7 mouse cellular contexts compared by ENCODE assay signal in the genomic region with DNA sequence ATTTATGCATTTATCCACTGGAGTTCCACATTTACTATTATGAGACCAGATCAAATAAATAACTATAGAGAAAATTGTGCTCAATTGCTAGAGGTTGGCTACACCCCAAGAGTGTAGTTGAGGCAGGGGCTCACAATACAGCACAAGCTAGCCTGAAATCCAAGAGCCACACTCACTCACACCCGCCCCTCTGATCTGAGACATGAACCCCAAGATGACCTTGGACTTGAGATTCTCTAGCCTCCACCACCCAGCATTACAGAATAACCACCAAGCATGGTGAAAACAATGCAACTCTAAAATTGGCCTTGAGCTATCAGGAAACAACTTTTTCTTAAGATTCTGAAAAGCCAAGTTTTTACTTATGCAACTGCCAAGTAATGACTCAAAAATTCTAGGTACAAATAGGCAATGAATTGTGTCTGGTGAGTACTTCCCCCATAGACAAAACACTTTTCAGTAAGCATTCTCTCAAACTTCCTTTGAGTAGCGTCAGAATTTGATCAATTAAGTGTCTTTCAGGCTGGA. TPM values are rescaled to one million over a fixed set of nuclear protein-coding genes. Genes with fewer than 3 reads are reported as not detected.
DNase-seq lines count a peak whose midpoint lies in the region; ATAC-seq and TF ChIP-seq lines count a peak whose summit lies in the region.

No protein-coding gene starts in this region.

- peaks cover 38% of the 10 kb centered on the region for H3K4me1 ChIP-seq in lung, embryonic 16.5 days (replicated peaks; ENCODE audit: control insufficient read depth, insufficient read depth, low read length)
- peaks cover 59% of the 10 kb centered on the region for H3K4me1 ChIP-seq in forebrain, embryonic 13.5 days
- H3K4me1 ChIP-seq in limb, embryonic 15.5 days: peaks cover 43% of the 10 kb centered on the region
- H3K4me1 ChIP-seq in stomach, postnatal 0 days (replicated peaks; ENCODE audit: control insufficient read depth, insufficient read depth): no peaks in the 10 kb centered on the region

- no peaks in the 10 kb centered on the region for H3K27me3 ChIP-seq in lung, embryonic 16.5 days (ENCODE audit: control insufficient read depth, insufficient read depth, low read depth, low read length)
- H3K27me3 ChIP-seq in forebrain, embryonic 13.5 days: no peaks in the 10 kb centered on the region
- no peaks in the 10 kb centered on the region for H3K27me3 ChIP-seq in limb, embryonic 15.5 days
- no peaks in the 10 kb centered on the region for H3K27me3 ChIP-seq in stomach, postnatal 0 days (ENCODE audit: control insufficient read depth, insufficient read depth, low read length)

- 23% methylated on average over 2 of the region's 2 CpGs for WGBS in lung, embryonic 16.5 days
- WGBS in forebrain, embryonic 13.5 days: 50% methylated on average over 2 of the region's 2 CpGs
- 48% methylated on average over 2 of the region's 2 CpGs for WGBS in limb, embryonic 15.5 days
- WGBS in stomach, postnatal 0 days: 27% methylated on average over 2 of the region's 2 CpGs

- peak overlapping the region; percentile 95 for H3K4me3 ChIP-seq in lung, embryonic 16.5 days (ENCODE audit: low read length)
- peak overlapping the region; percentile 92 for H3K4me3 ChIP-seq in forebrain, embryonic 13.5 days
- peak overlapping the region; percentile 93 for H3K4me3 ChIP-seq in limb, embryonic 15.5 days
- peak overlapping the region; percentile 84; the same call in 1 of the 2 replicates for H3K4me3 ChIP-seq in stomach, postnatal 0 days (ENCODE audit: low read depth, low read length)

- peak overlapping the region; percentile 94 for H3K9ac ChIP-seq in lung, embryonic 16.5 days (ENCODE audit: low read length)
- H3K9ac ChIP-seq in forebrain, embryonic 13.5 days: peak overlapping the region; percentile 91
- H3K9ac ChIP-seq in limb, embryonic 15.5 days: no peak overlapping the region
- H3K9ac ChIP-seq in stomach, postnatal 0 days (ENCODE audit: low read length): no peak overlapping the region

- no peaks in the 10 kb centered on the region for H3K9me3 ChIP-seq in lung, embryonic 16.5 days (ENCODE audit: control insufficient read depth, low read length)
- H3K9me3 ChIP-seq in forebrain, embryonic 13.5 days (replicated peaks): no peaks in the 10 kb centered on the region
- no peaks in the 10 kb centered on the region for H3K9me3 ChIP-seq in limb, embryonic 15.5 days
- H3K9me3 ChIP-seq in stomach, postnatal 0 days (ENCODE audit: control insufficient read depth, low read length): no peaks in the 10 kb centered on the region

- H3K4me2 ChIP-seq in lung, embryonic 16.5 days (ENCODE audit: low read depth, low read length): peak overlapping the region; percentile 81
- H3K4me2 ChIP-seq in forebrain, embryonic 13.5 days: peak overlapping the region; percentile 74
- peak overlapping the region; percentile 49 for H3K4me2 ChIP-seq in limb, embryonic 15.5 days
- peak overlapping the region; percentile 63 for H3K4me2 ChIP-seq in stomach, postnatal 0 days (replicated peaks; ENCODE audit: low read depth)

- no peak overlapping the region; the same call in 1 of the 2 replicates for H3K27ac ChIP-seq in lung, embryonic 16.5 days (ENCODE audit: low read length)
- no peak overlapping the region for H3K27ac ChIP-seq in forebrain, embryonic 13.5 days
- H3K27ac ChIP-seq in limb, embryonic 15.5 days: no peak overlapping the region
- no peak overlapping the region for H3K27ac ChIP-seq in stomach, postnatal 0 days (replicated peaks)

- TF ChIP-seq CTCF in stomach, postnatal 0 days (IDR thresholded peaks at IDR 0.05; ENCODE audit: low read depth): no peak

- no peak for ATAC-seq in lung, embryonic 16.5 days (ENCODE audit: low read depth)
- no peak for ATAC-seq in forebrain, embryonic 13.5 days
- no peak for ATAC-seq in limb, embryonic 15.5 days (ENCODE audit: insufficient number of reproducible peaks, low FRiP score, low TSS enrichment, low read depth)
- no peak for ATAC-seq in stomach, postnatal 0 days (ENCODE audit: low FRiP score, low TSS enrichment)

- TF ChIP-seq EP300 in stomach, postnatal 0 days (optimal IDR thresholded peaks at IDR 0.05): no peak

- H3K36me3 ChIP-seq in lung, embryonic 16.5 days (ENCODE audit: control insufficient read depth, insufficient read depth, low read length): peaks cover 18% of the 10 kb centered on the region
- peaks cover 32% of the 10 kb centered on the region for H3K36me3 ChIP-seq in forebrain, embryonic 13.5 days (ENCODE audit: poor library complexity, severe bottlenecking)
- peaks cover 28% of the 10 kb centered on the region for H3K36me3 ChIP-seq in limb, embryonic 15.5 days
- H3K36me3 ChIP-seq in stomach, postnatal 0 days (ENCODE audit: control insufficient read depth, insufficient read depth, low read length): peaks cover 3% of the 10 kb centered on the region; the same call in 1 of the 2 replicates

- no peak for DNase-seq in lung, postnatal 36 days
- DNase-seq in stomach, postnatal 0 days (ENCODE audit: low spot score): no peak
- DNase-seq in urinary bladder, postnatal 4 days (ENCODE audit: low spot score in 2 of 2): no peak
- DNase-seq in adrenal gland, adult 18-20 months (ENCODE audit: low spot score in 2 of 2): no peak

RNA-seq across cellular contexts. Expression of a gene that starts 1.5 kb away (rescaled TPM):
- polyA plus RNA-seq in lung, embryonic 16.5 days (2015; fragmentation: Nextera tagmentation; extraction: Ambion mirVana): 1,346 and 1,426 TPM in 2 replicates
- polyA plus RNA-seq in forebrain, embryonic 13.5 days (2015; fragmentation: Nextera tagmentation; extraction: Ambion mirVana): 970 and 1,119 TPM in 2 replicates
- 1,208 and 1,454 TPM in 2 replicates for polyA plus RNA-seq in limb, embryonic 15.5 days (2015; fragmentation: Nextera tagmentation; extraction: Ambion mirVana)
- 1,145 and 1,168 TPM in 2 replicates for polyA plus RNA-seq in stomach, postnatal 0 days (2015; fragmentation: Nextera tagmentation; extraction: Ambion mirVana)
- total RNA-seq in adrenal gland, adult 18-20 months (2021): 1,000 to 10,000 TPM; 1,582 to 1,912 TPM

RNA-seq across cellular contexts. Expression of a gene that starts 5.4 kb away (rescaled TPM):
- 24.4 and 25.9 TPM in 2 replicates for polyA plus RNA-seq in lung, embryonic 16.5 days (2015; fragmentation: Nextera tagmentation; extraction: Ambion mirVana)
- 4.7 and 7.6 TPM in 2 replicates for polyA plus RNA-seq in forebrain, embryonic 13.5 days (2015; fragmentation: Nextera tagmentation; extraction: Ambion mirVana)
- polyA plus RNA-seq in limb, embryonic 15.5 days (2015; fragmentation: Nextera tagmentation; extraction: Ambion mirVana): 31.3 and 32.0 TPM in 2 replicates
- polyA plus RNA-seq in stomach, postnatal 0 days (2015; fragmentation: Nextera tagmentation; extraction: Ambion mirVana): 41.3 and 45.6 TPM in 2 replicates
- total RNA-seq in adrenal gland, adult 18-20 months (2021): 10 to 100 TPM; 54.7 to 76.5 TPM

RNA-seq across cellular contexts. Expression of a gene that starts 5.4 kb away (rescaled TPM):
- 20.6 and 22.3 TPM in 2 replicates for polyA plus RNA-seq in lung, embryonic 16.5 days (2015; fragmentation: Nextera tagmentation; extraction: Ambion mirVana)
- polyA plus RNA-seq in forebrain, embryonic 13.5 days (2015; fragmentation: Nextera tagmentation; extraction: Ambion mirVana): 5.4 and 8.7 TPM in 2 replicates
- 15.4 and 16.2 TPM in 2 replicates for polyA plus RNA-seq in limb, embryonic 15.5 days (2015; fragmentation: Nextera tagmentation; extraction: Ambion mirVana)
- 6.4 and 7.4 TPM in 2 replicates for polyA plus RNA-seq in stomach, postnatal 0 days (2015; fragmentation: Nextera tagmentation; extraction: Ambion mirVana)
- 10 to 100 TPM in 1 of 2 experiments, 1 to 10 TPM in 1; 9.8 to 12.8 TPM for total RNA-seq in adrenal gland, adult 18-20 months (2021)

RNA-seq across cellular contexts. Expression of a gene that starts 6.3 kb away (rescaled TPM):
- 117 and 129 TPM in 2 replicates for polyA plus RNA-seq in lung, embryonic 16.5 days (2015; fragmentation: Nextera tagmentation; extraction: Ambion mirVana)
- 39.7 and 42.1 TPM in 2 replicates for polyA plus RNA-seq in forebrain, embryonic 13.5 days (2015; fragmentation: Nextera tagmentation; extraction: Ambion mirVana)
- polyA plus RNA-seq in limb, embryonic 15.5 days (2015; fragmentation: Nextera tagmentation; extraction: Ambion mirVana): 153 and 164 TPM in 2 replicates
- polyA plus RNA-seq in stomach, postnatal 0 days (2015; fragmentation: Nextera tagmentation; extraction: Ambion mirVana): 59.0 and 61.4 TPM in 2 replicates
- total RNA-seq in adrenal gland, adult 18-20 months (2021): 10 to 100 TPM; 69.9 to 71.9 TPM

RNA-seq across cellular contexts. Expression of a gene that starts 11.3 kb away (rescaled TPM):
- 5.3 and 6.8 TPM in 2 replicates for polyA plus RNA-seq in lung, embryonic 16.5 days (2015; fragmentation: Nextera tagmentation; extraction: Ambion mirVana)
- 1.3 and 1.6 TPM in 2 replicates for polyA plus RNA-seq in forebrain, embryonic 13.5 days (2015; fragmentation: Nextera tagmentation; extraction: Ambion mirVana)
- 3.1 and 3.5 TPM in 2 replicates for polyA plus RNA-seq in limb, embryonic 15.5 days (2015; fragmentation: Nextera tagmentation; extraction: Ambion mirVana)
- polyA plus RNA-seq in stomach, postnatal 0 days (2015; fragmentation: Nextera tagmentation; extraction: Ambion mirVana): 0.98 and 1.0 TPM in 2 replicates
- total RNA-seq in adrenal gland, adult 18-20 months (2021): 10 to 100 TPM; 14.6 to 22.9 TPM

Comparison
In these comparisons a context has a peak if more than half of its experiments do, and no peak if none do; other contexts are left out.
1. H3K9ac ChIP-seq: peak in lung, embryonic 16.5 days (single experiment) and forebrain, embryonic 13.5 days (single experiment); none in limb, embryonic 15.5 days (single experiment) and stomach, postnatal 0 days (single experiment).
2. Peak in every context shown above with its lines, with median percentiles within 50 percentile points of each other: H3K4me2 ChIP-seq and H3K4me3 ChIP-seq.